Mouse (Mus musculus) CH12.LX (cell line): ENCODE measurements around the gene Fbrs. TPM values are rescaled to one million over a fixed set of nuclear protein-coding genes. Genes with fewer than 3 reads are reported as not detected.

Experiments
- polyA plus RNA-seq: library from polyadenylated mRNA; unstranded; fragments of >175 nt; gene quantifications from 2 replicates; pipeline ENCODE4 v1.2.1, GENCODE M21; 2012; ENCODE audit warnings: low read depth; ENCODE audit not compliant: insufficient read length
- total RNA-seq, 2 experiments: library from RNA; depleted of rRNA; stranded (reverse); fragments of 300-350 nt in 1 of 2; fragments of >200 nt in 1 of 2; gene quantifications; 2 replicates each; pipeline ENCODE4 v1.2.3; 2012 to 2014

The Fbrs gene
- total and polyA plus RNA-seq, 3 experiments, result 6.7 to 66.7 (median 14.4) TPM

Other genes with a start within 250 kb of the Fbrs start
Only the 20 nearest of the 23 such genes appear.
- 296 and 352 TPM in 2 replicates for gene Dctpp1, start 218.5 kb upstream of the Fbrs start, total RNA-seq (2012; rRNA removed)
- 197 and 221 TPM in 2 replicates for gene Dctpp1, start 218.5 kb upstream of the Fbrs start, total RNA-seq (2014; rRNA removed)
- gene Dctpp1, start 218.5 kb upstream of the Fbrs start, polyA plus RNA-seq, result 197 and 210 TPM in 2 replicates
- gene Sephs2, start 205.1 kb upstream of the Fbrs start, total RNA-seq (2012; rRNA removed), result 209 and 215 TPM in 2 replicates
- gene Sephs2, start 205.1 kb upstream of the Fbrs start, total RNA-seq (2014; rRNA removed), result 203 and 223 TPM in 2 replicates
- gene Sephs2, start 205.1 kb upstream of the Fbrs start, polyA plus RNA-seq, result 158 and 159 TPM in 2 replicates
- 49.1 and 69.0 TPM in 2 replicates for gene Itgal, start 182.9 kb upstream of the Fbrs start, total RNA-seq (2012; rRNA removed)
- gene Itgal, start 182.9 kb upstream of the Fbrs start, total RNA-seq (2014; rRNA removed), result 36.7 and 43.9 TPM in 2 replicates
- gene Itgal, start 182.9 kb upstream of the Fbrs start, polyA plus RNA-seq, result 164 and 177 TPM in 2 replicates
- gene Zfp768, start 133.6 kb upstream of the Fbrs start, total RNA-seq (2012; rRNA removed), result 8.5 and 9.9 TPM in 2 replicates
- 4.3 and 5.0 TPM in 2 replicates for gene Zfp768, start 133.6 kb upstream of the Fbrs start, total RNA-seq (2014; rRNA removed)
- gene Zfp768, start 133.6 kb upstream of the Fbrs start, polyA plus RNA-seq, result 6.4 and 6.6 TPM in 2 replicates
- gene Zfp747, start 103.1 kb upstream of the Fbrs start, total RNA-seq (2012; rRNA removed), result 8.2 and 9.7 TPM in 2 replicates
- gene Zfp747, start 103.1 kb upstream of the Fbrs start, total RNA-seq (2014; rRNA removed), result 6.3 and 7.2 TPM in 2 replicates
- 7.7 and 8.2 TPM in 2 replicates for gene Zfp747, start 103.1 kb upstream of the Fbrs start, polyA plus RNA-seq
- 4.2 and 5.0 TPM in 2 replicates for gene 9130019O22Rik, start 92.0 kb upstream of the Fbrs start, total RNA-seq (2012; rRNA removed)
- gene 9130019O22Rik, start 92.0 kb upstream of the Fbrs start, total RNA-seq (2014; rRNA removed), result 3.1 and 4.0 TPM in 2 replicates
- gene 9130019O22Rik, start 92.0 kb upstream of the Fbrs start, polyA plus RNA-seq, result 2.7 and 3.3 TPM in 2 replicates
- gene E430018J23Rik, start 85.6 kb upstream of the Fbrs start, total RNA-seq (2012; rRNA removed), result 5.4 and 8.9 TPM in 2 replicates
- 8.3 and 9.2 TPM in 2 replicates for gene E430018J23Rik, start 85.6 kb upstream of the Fbrs start, total RNA-seq (2014; rRNA removed)
- gene E430018J23Rik, start 85.6 kb upstream of the Fbrs start, polyA plus RNA-seq, result 3.2 and 3.8 TPM in 2 replicates
- gene Zfp764, start 72.4 kb upstream of the Fbrs start, total RNA-seq (2012; rRNA removed), result 7.5 and 8.1 TPM in 2 replicates
- 8.4 TPM in 2 replicates for gene Zfp764, start 72.4 kb upstream of the Fbrs start, total RNA-seq (2014; rRNA removed)
- gene Zfp764, start 72.4 kb upstream of the Fbrs start, polyA plus RNA-seq, result 7.9 and 8.1 TPM in 2 replicates
- 15.8 and 18.7 TPM in 2 replicates for gene Zfp688, start 57.1 kb upstream of the Fbrs start, total RNA-seq (2012; rRNA removed)
- gene Zfp688, start 57.1 kb upstream of the Fbrs start, total RNA-seq (2014; rRNA removed), result 12.3 and 12.4 TPM in 2 replicates
- gene Zfp688, start 57.1 kb upstream of the Fbrs start, polyA plus RNA-seq, result 16.1 and 21.3 TPM in 2 replicates
- gene Zfp689, start 30.0 kb upstream of the Fbrs start, total RNA-seq (2012; rRNA removed), result 3.4 and 3.6 TPM in 2 replicates
- gene Zfp689, start 30.0 kb upstream of the Fbrs start, total RNA-seq (2014; rRNA removed), result 1.8 and 2.3 TPM in 2 replicates
- gene Zfp689, start 30.0 kb upstream of the Fbrs start, polyA plus RNA-seq, result 3.2 and 4.6 TPM in 2 replicates
- 10.4 and 11.3 TPM in 2 replicates for gene Prr14, start 19.6 kb upstream of the Fbrs start, total RNA-seq (2012; rRNA removed)
- 6.7 and 7.6 TPM in 2 replicates for gene Prr14, start 19.6 kb upstream of the Fbrs start, total RNA-seq (2014; rRNA removed)
- 26.2 and 31.3 TPM in 2 replicates for gene Prr14, start 19.6 kb upstream of the Fbrs start, polyA plus RNA-seq
- 18.5 and 19.9 TPM in 2 replicates for gene Srcap, start 32.8 kb downstream of the Fbrs start, total RNA-seq (2012; rRNA removed)
- gene Srcap, start 32.8 kb downstream of the Fbrs start, total RNA-seq (2014; rRNA removed), result 3.4 and 4.1 TPM in 2 replicates
- 22.2 and 28.1 TPM in 2 replicates for gene Srcap, start 32.8 kb downstream of the Fbrs start, polyA plus RNA-seq
- 12.0 and 12.7 TPM in 2 replicates for gene Gm42715, start 40.4 kb downstream of the Fbrs start, total RNA-seq (2012; rRNA removed)
- gene Gm42715, start 40.4 kb downstream of the Fbrs start, total RNA-seq (2014; rRNA removed), result 2.0 and 5.8 TPM in 2 replicates
- 13.6 and 14.1 TPM in 2 replicates for gene Gm42715, start 40.4 kb downstream of the Fbrs start, polyA plus RNA-seq
- 0.93 TPM in 1 of 2 replicates, not detected in the other for gene Tmem265, start 82.2 kb downstream of the Fbrs start, total RNA-seq (2012; rRNA removed)
- 2.3 and 3.0 TPM in 2 replicates for gene Tmem265, start 82.2 kb downstream of the Fbrs start, total RNA-seq (2014; rRNA removed)
- not detected in 2 replicates for gene Tmem265, start 82.2 kb downstream of the Fbrs start, polyA plus RNA-seq
- 23.3 and 25.5 TPM in 2 replicates for gene Phkg2, start 94.1 kb downstream of the Fbrs start, total RNA-seq (2012; rRNA removed)
- gene Phkg2, start 94.1 kb downstream of the Fbrs start, total RNA-seq (2014; rRNA removed), result 33.1 and 34.7 TPM in 2 replicates
- gene Phkg2, start 94.1 kb downstream of the Fbrs start, polyA plus RNA-seq, result 65.0 and 67.2 TPM in 2 replicates
- 2.2 and 2.9 TPM in 2 replicates for gene Ccdc189, start 109.4 kb downstream of the Fbrs start, total RNA-seq (2012; rRNA removed)
- 2.2 and 2.9 TPM in 2 replicates for gene Ccdc189, start 109.4 kb downstream of the Fbrs start, total RNA-seq (2014; rRNA removed)
- 2.0 and 2.1 TPM in 2 replicates for gene Ccdc189, start 109.4 kb downstream of the Fbrs start, polyA plus RNA-seq
- 48.6 and 50.9 TPM in 2 replicates for gene Rnf40, start 109.6 kb downstream of the Fbrs start, total RNA-seq (2012; rRNA removed)
- gene Rnf40, start 109.6 kb downstream of the Fbrs start, total RNA-seq (2014; rRNA removed), result 39.3 and 40.6 TPM in 2 replicates
- 73.0 and 95.2 TPM in 2 replicates for gene Rnf40, start 109.6 kb downstream of the Fbrs start, polyA plus RNA-seq
- gene Zfp629, start 136.6 kb downstream of the Fbrs start, total RNA-seq (2012; rRNA removed), result 2.4 and 3.2 TPM in 2 replicates
- gene Zfp629, start 136.6 kb downstream of the Fbrs start, total RNA-seq (2014; rRNA removed), result 0.38 and 0.59 TPM in 2 replicates
- gene Zfp629, start 136.6 kb downstream of the Fbrs start, polyA plus RNA-seq, result 0.48 and 0.94 TPM in 2 replicates
- 60.5 and 65.0 TPM in 2 replicates for gene Bcl7c, start 229.7 kb downstream of the Fbrs start, total RNA-seq (2012; rRNA removed)
- gene Bcl7c, start 229.7 kb downstream of the Fbrs start, total RNA-seq (2014; rRNA removed), result 25.9 and 28.0 TPM in 2 replicates
- gene Bcl7c, start 229.7 kb downstream of the Fbrs start, polyA plus RNA-seq, result 71.3 and 73.5 TPM in 2 replicates
- gene Ctf1, start 233.5 kb downstream of the Fbrs start, total RNA-seq (2012; rRNA removed), result not detected in 2 replicates
- not detected in 2 replicates for gene Ctf1, start 233.5 kb downstream of the Fbrs start, total RNA-seq (2014; rRNA removed)
- not detected in 2 replicates for gene Ctf1, start 233.5 kb downstream of the Fbrs start, polyA plus RNA-seq